Mouse (Mus musculus) kidney, embryonic 16.5 days (tissue): ENCODE measurements around the gene Ncbp2. TPM values are rescaled to one million over a fixed set of nuclear protein-coding genes. Genes with fewer than 3 reads are reported as not detected.

Experiments used
- ATAC-seq: fragments of 200-750 bp; cut with Nextera tagmentation; 2 replicates; pipeline ENCODE4 v1.8.0; 2017; ENCODE audit warnings: moderate TSS enrichment; ENCODE audit not compliant: low FRiP score, low TSS enrichment
- H3K27ac ChIP-seq: fragments of 300-500 bp; sonication (generic); 2 replicates; pipeline ENCODE4 v1.5.1; 2014; ENCODE audit warnings: low read length
- H3K27me3 ChIP-seq: fragments of 300-500 bp; sonication (generic); 2 replicates; pipeline ENCODE4 v1.6.1; 2014; ENCODE audit warnings: low read length, control low read depth, mixed read lengths; ENCODE audit not compliant: insufficient read depth
- H3K36me3 ChIP-seq: fragments of 300-500 bp; sonication (generic); 2 replicates; pipeline ENCODE4 v1.6.1; 2014; ENCODE audit warnings: low read length, control low read depth, mixed read lengths; ENCODE audit not compliant: insufficient read depth
- H3K4me1 ChIP-seq: fragments of 300-500 bp; sonication (generic); 2 replicates; pipeline ENCODE4 v1.6.1; 2014; ENCODE audit warnings: low read length, control low read depth, mixed read lengths; ENCODE audit not compliant: insufficient read depth
- H3K4me2 ChIP-seq: fragments of 300-500 bp; sonication (generic); replicated peaks from 2 replicates; pipeline ENCODE4 v1.6.1; 2014; ENCODE audit warnings: low read depth, low read length
- H3K4me3 ChIP-seq: fragments of 300-500 bp; sonication (generic); 2 replicates; pipeline ENCODE4 v1.5.1; 2014; ENCODE audit warnings: mild to moderate bottlenecking, low read length
- H3K9ac ChIP-seq: fragments of 300-500 bp; sonication (generic); replicated peaks from 2 replicates; pipeline ENCODE4 v1.6.1; 2014; ENCODE audit warnings: low read length
- H3K9me3 ChIP-seq: fragments of 300-500 bp; sonication (generic); 2 replicates; pipeline ENCODE4 v1.6.1; 2016; ENCODE audit warnings: low read length, control low read depth
- WGBS: fragments of 180-500 bp; shearing (Covaris S2); extraction: QIAGEN DNeasy Blood & Tissue Kit; methylation state at CpG from one replicate; pipeline ENCODE4 v1.1.7; 2014; 5-methylcytosine and 5-hydroxymethylcytosine counted together
- polyA plus RNA-seq: library from polyadenylated mRNA; unstranded; fragments of >200 nt; fragmentation: Nextera tagmentation; extraction: Ambion mirVana; gene quantifications from 2 replicates; pipeline ENCODE4 v1.2.1, GENCODE M21; 2015

Ncbp2 gene
- polyA plus RNA-seq, 1 experiment from 2014 or later, result 115 TPM

- no peak within 1 kb of the TSS for H3K27ac ChIP-seq
- peak within 1 kb of the TSS; percentile 67 for H3K4me2 ChIP-seq
- H3K4me3 ChIP-seq, result peak within 1 kb of the TSS; percentile 53
- peaks cover 26% of the 10 kb centered on the region for H3K4me1 ChIP-seq
- no peaks in the 10 kb centered on the region for H3K36me3 ChIP-seq
- peaks cover 30% of the 10 kb centered on the region for H3K27me3 ChIP-seq
- 7% methylated on average over 42 of the region's 42 CpGs for WGBS
- no peak for ATAC-seq
- no peaks in the 10 kb centered on the region; the same call in 1 of the 2 replicates for H3K9me3 ChIP-seq
- peak within 1 kb of the TSS; percentile 46 for H3K9ac ChIP-seq
These were observed 14.4 kb upstream of the Ncbp2 start, which contains the start of gene Pigz for GRCm38 (mm10) chr16:31933751-31934549. Gene Pigz, plus strand, starts transcription at chr16:31933851.

GRCm38 (mm10) chr16:31934550-31935010 lies 13.7 kb upstream of the Ncbp2 start:
- WGBS, result 21% methylated on average over 13 of the region's 13 CpGs
- H3K27me3 ChIP-seq, result peaks cover 30% of the 10 kb centered on the region

GRCm38 (mm10) chr16:31935091-31935979 lies 13.0 kb upstream of the Ncbp2 start:
- H3K36me3 ChIP-seq, result no peaks in the 10 kb centered on the region
- H3K27ac ChIP-seq, result no peak overlapping the region
- ATAC-seq, result no peak
- no peaks in the 10 kb centered on the region; the same call in 1 of the 2 replicates for H3K9me3 ChIP-seq
- H3K4me3 ChIP-seq, result peak overlapping the region; percentile 35
- peaks cover 26% of the 10 kb centered on the region for H3K4me1 ChIP-seq
- H3K9ac ChIP-seq, result 0 out of 2 replicates have a peak overlapping the region, but pooled peaks have one; percentile 2
- peak overlapping the region; percentile 52 for H3K4me2 ChIP-seq
- WGBS, result 6% methylated on average over 36 of the region's 36 CpGs
- peaks cover 30% of the 10 kb centered on the region for H3K27me3 ChIP-seq

More at GRCm38 (mm10) chr16:31934550-31935010, 13.7 kb upstream of the Ncbp2 start:
- Histone ChIP-seq H3K9ac (0 out of 2 replicates have a peak overlapping the region, but pooled peaks have one; percentile 2), H3K4me1 (peaks cover 26% of the 10 kb centered on the region), H3K4me2 (peak overlapping the region; percentile 52), H3K4me3 (peak overlapping the region; percentile 35), H3K9me3 (no peaks in the 10 kb centered on the region; the same call in 1 of the 2 replicates), H3K27ac (no peak overlapping the region), H3K36me3 (no peaks in the 10 kb centered on the region)
- no peak for ATAC-seq

GRCm38 (mm10) chr16:31936568-31936967 lies 11.7 kb upstream of the Ncbp2 start:
- Histone ChIP-seq H3K36me3 (no peaks in the 10 kb centered on the region), H3K4me1 (peaks cover 26% of the 10 kb centered on the region), H3K9ac (no peak overlapping the region), H3K4me3 (no peak overlapping the region), H3K4me2 (no peak overlapping the region), H3K9me3 (no peaks in the 10 kb centered on the region; the same call in 1 of the 2 replicates), H3K27ac (no peak overlapping the region), H3K27me3 (peaks cover 30% of the 10 kb centered on the region)
- 84% methylated on average over 4 of the region's 4 CpGs for WGBS
- ATAC-seq, result no peak

GRCm38 (mm10) chr16:31938856-31939255 lies 9.5 kb upstream of the Ncbp2 start:
- Histone ChIP-seq H3K27me3 (peaks cover 27% of the 10 kb centered on the region), H3K4me2 (no peak overlapping the region), H3K4me1 (peaks cover 15% of the 10 kb centered on the region), H3K9me3 (no peaks in the 10 kb centered on the region; the same call in 1 of the 2 replicates), H3K9ac (no peak overlapping the region), H3K4me3 (no peak overlapping the region), H3K27ac (no peak overlapping the region), H3K36me3 (no peaks in the 10 kb centered on the region)
- no peak for ATAC-seq
- 68% methylated on average over 6 of the region's 6 CpGs for WGBS

- Histone ChIP-seq H3K4me1 (peaks cover 1% of the 10 kb centered on the region; the same call in 1 of the 2 replicates), H3K4me2 (no peak overlapping the region), H3K4me3 (no peak overlapping the region), H3K9me3 (no peaks in the 10 kb centered on the region; the same call in 1 of the 2 replicates), H3K27me3 (peaks cover 11% of the 10 kb centered on the region), H3K9ac (no peak overlapping the region), H3K27ac (no peak overlapping the region), H3K36me3 (0 out of 2 replicates have a peak, but pooled peaks cover 6% of the 10 kb centered on the region)
- ATAC-seq, result no peak
- 58% methylated on average over 2 of the region's 2 CpGs for WGBS
These were observed 7.7 kb upstream of the Ncbp2 start for GRCm38 (mm10) chr16:31940586-31940985.

GRCm38 (mm10) chr16:31943980-31944379 lies 4.3 kb upstream of the Ncbp2 start:
- Histone ChIP-seq H3K4me2 (no peak overlapping the region), H3K9me3 (no peaks in the 10 kb centered on the region), H3K36me3 (0 out of 2 replicates have a peak, but pooled peaks cover 6% of the 10 kb centered on the region), H3K9ac (0 out of 2 replicates have a peak overlapping the region, but pooled peaks have one; percentile 9), H3K4me1 (peaks cover 13% of the 10 kb centered on the region), H3K4me3 (no peak overlapping the region), H3K27me3 (no peaks in the 10 kb centered on the region), H3K27ac (no peak overlapping the region)
- 3% methylated on average over 10 of the region's 10 CpGs for WGBS
- ATAC-seq, result 0 out of 2 replicates have a peak, but pooled peaks have one; percentile 19

- no peaks in the 10 kb centered on the region for H3K27me3 ChIP-seq
- H3K4me2 ChIP-seq, result no peak overlapping the region
- no peaks in the 10 kb centered on the region for H3K9me3 ChIP-seq
- peaks cover 20% of the 10 kb centered on the region for H3K4me1 ChIP-seq
- ATAC-seq, result no peak
- no peak overlapping the region for H3K4me3 ChIP-seq
- H3K9ac ChIP-seq, result no peak overlapping the region
- H3K36me3 ChIP-seq, result 0 out of 2 replicates have a peak, but pooled peaks cover 6% of the 10 kb centered on the region
- no peak overlapping the region for H3K27ac ChIP-seq
- 90% methylated on average over 12 of the region's 12 CpGs for WGBS
These were observed 3.5 kb upstream of the Ncbp2 start for GRCm38 (mm10) chr16:31944698-31945255.

GRCm38 (mm10) chr16:31945372-31945771 lies 2.9 kb upstream of the Ncbp2 start:
- WGBS, result 83% methylated on average over 6 of the region's 6 CpGs
- no peak overlapping the region for H3K27ac ChIP-seq

More at GRCm38 (mm10) chr16:31945372-31945771, 2.9 kb upstream of the Ncbp2 start:
- no peak overlapping the region for H3K4me2 ChIP-seq
- no peak overlapping the region for H3K9ac ChIP-seq
- no peak for ATAC-seq
- no peak overlapping the region for H3K4me3 ChIP-seq
- H3K9me3 ChIP-seq, result no peaks in the 10 kb centered on the region
- H3K4me1 ChIP-seq, result peaks cover 20% of the 10 kb centered on the region
- 0 out of 2 replicates have a peak, but pooled peaks cover 6% of the 10 kb centered on the region for H3K36me3 ChIP-seq
- no peaks in the 10 kb centered on the region for H3K27me3 ChIP-seq
